Mouse (Mus musculus) neural tube, embryonic 13.5 days (tissue): ENCODE measurements around the gene Fnip2. TPM values are rescaled to one million over a fixed set of nuclear protein-coding genes. Genes with fewer than 3 reads are reported as not detected.

Source experiments
- ATAC-seq: fragments of 200-750 bp; cut with Nextera tagmentation; 2 replicates; pipeline ENCODE4 v1.8.0; 2017; ENCODE audit warnings: low read depth, mild to moderate bottlenecking, moderate TSS enrichment, moderate library complexity
- H3K27ac ChIP-seq: fragments of 300-500 bp; sonication (generic); replicated peaks from 2 replicates; pipeline ENCODE4 v1.5.1; 2015; ENCODE audit warnings: moderate library complexity, mild to moderate bottlenecking, inconsistent platforms
- H3K27me3 ChIP-seq: fragments of 300-500 bp; sonication (generic); 2 replicates; pipeline ENCODE4 v1.6.1; 2015; ENCODE audit warnings: mild to moderate bottlenecking, inconsistent platforms
- H3K36me3 ChIP-seq: fragments of 300-500 bp; sonication (generic); 2 replicates; pipeline ENCODE4 v1.6.1; 2015; ENCODE audit warnings: mild to moderate bottlenecking, inconsistent platforms
- H3K4me1 ChIP-seq: fragments of 300-500 bp; sonication (generic); replicated peaks from 2 replicates; pipeline ENCODE4 v1.6.1; 2015; ENCODE audit warnings: inconsistent platforms
- H3K4me2 ChIP-seq: fragments of 300-500 bp; sonication (generic); 2 replicates; pipeline ENCODE4 v1.6.1; 2015; ENCODE audit warnings: inconsistent platforms, mild to moderate bottlenecking, moderate library complexity
- H3K4me3 ChIP-seq: fragments of 300-500 bp; sonication (generic); 2 replicates; pipeline ENCODE4 v1.5.1; 2015; ENCODE audit warnings: mild to moderate bottlenecking, inconsistent platforms
- H3K9ac ChIP-seq: fragments of 300-500 bp; sonication (generic); 2 replicates; pipeline ENCODE4 v1.6.1; 2015; ENCODE audit warnings: moderate library complexity, mild to moderate bottlenecking, inconsistent platforms
- H3K9me3 ChIP-seq: fragments of 300-500 bp; sonication (generic); 2 replicates; pipeline ENCODE4 v1.6.1; 2016; ENCODE audit warnings: inconsistent platforms
- WGBS: fragments of 180-500 bp; shearing (Covaris S2); methylation state at CpG from one replicate; pipeline ENCODE4 v1.1.7; 2015; 5-methylcytosine and 5-hydroxymethylcytosine counted together
- polyA plus RNA-seq: library from polyadenylated mRNA; unstranded; fragments of >200 nt; fragmentation: Nextera tagmentation; extraction: Ambion mirVana; gene quantifications from 2 replicates; pipeline ENCODE4 v1.2.1, GENCODE M21; 2015

The Fnip2 gene
- polyA plus RNA-seq, 1 experiment from 2014 or later, result 5.9 TPM

- H3K4me1 ChIP-seq, result peaks cover 38% of the 10 kb centered on the region
- no peak for ATAC-seq
- WGBS, result 74% methylated on average over 10 of the region's 10 CpGs
These were observed 5.5 kb downstream of the Fnip2 start for GRCm38 (mm10) chr3:79561784-79562715.

DNA sequence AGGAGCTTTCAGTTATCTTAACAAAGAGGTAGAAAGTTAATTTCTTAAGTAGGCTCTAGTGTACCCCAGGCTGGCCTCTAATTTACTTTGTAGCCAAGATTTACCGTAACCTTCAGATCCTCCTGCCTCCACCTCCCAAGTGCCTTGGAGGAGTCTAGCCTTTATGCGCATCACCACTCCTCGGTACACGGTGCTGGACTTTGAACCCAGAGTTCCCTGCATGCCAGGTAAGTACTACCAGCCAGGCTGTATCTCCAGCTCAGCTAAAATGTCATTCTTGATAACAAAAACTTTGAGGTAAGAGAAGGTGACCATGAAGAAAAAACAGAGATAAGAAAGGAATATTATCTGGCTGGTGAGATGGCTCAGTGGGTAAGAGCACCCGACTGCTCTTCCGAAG, 7.0 kb downstream of the Fnip2 start:
- H3K36me3 ChIP-seq, result no peaks in the 10 kb centered on the region
- H3K9ac ChIP-seq, result no peak overlapping the region
- H3K27me3 ChIP-seq, result no peaks in the 10 kb centered on the region
- no peak overlapping the region for H3K27ac ChIP-seq
- WGBS, result 94% methylated on average over 6 of the region's 6 CpGs
- no peaks in the 10 kb centered on the region for H3K9me3 ChIP-seq
- no peak overlapping the region for H3K4me3 ChIP-seq
- H3K4me1 ChIP-seq, result peaks cover 24% of the 10 kb centered on the region
- ATAC-seq, result no peak
- no peak overlapping the region for H3K4me2 ChIP-seq

More at GRCm38 (mm10) chr3:79561784-79562715, 5.5 kb downstream of the Fnip2 start:
- Histone ChIP-seq H3K9ac (no peak overlapping the region), H3K36me3 (no peaks in the 10 kb centered on the region), H3K27me3 (no peaks in the 10 kb centered on the region), H3K27ac (no peak overlapping the region), H3K4me2 (no peak overlapping the region), H3K9me3 (no peaks in the 10 kb centered on the region), H3K4me3 (no peak overlapping the region)

DNA sequence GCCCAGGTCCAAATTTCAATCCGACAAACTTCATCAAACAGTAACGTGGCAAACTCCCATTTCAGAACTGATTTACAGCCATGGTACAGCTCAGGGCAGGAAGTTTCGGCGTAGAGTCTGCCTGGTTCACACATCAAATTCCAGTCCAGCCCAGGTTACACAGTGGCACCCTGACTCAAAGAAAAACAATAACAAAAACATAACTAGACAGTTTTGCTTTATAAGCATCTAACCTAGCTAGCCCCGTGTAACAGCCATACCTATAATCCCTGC, 7.9 kb downstream of the Fnip2 start:
- H3K4me3 ChIP-seq, result no peak overlapping the region
- H3K9me3 ChIP-seq, result no peaks in the 10 kb centered on the region
- no peaks in the 10 kb centered on the region for H3K36me3 ChIP-seq
- WGBS, result 73% methylated on average over 5 of the region's 5 CpGs
- H3K27ac ChIP-seq, result peak overlapping the region; percentile 30
- no peak for ATAC-seq
- H3K4me2 ChIP-seq, result no peak overlapping the region
- no peak overlapping the region for H3K9ac ChIP-seq
- H3K27me3 ChIP-seq, result no peaks in the 10 kb centered on the region
- peaks cover 17% of the 10 kb centered on the region for H3K4me1 ChIP-seq

DNA sequence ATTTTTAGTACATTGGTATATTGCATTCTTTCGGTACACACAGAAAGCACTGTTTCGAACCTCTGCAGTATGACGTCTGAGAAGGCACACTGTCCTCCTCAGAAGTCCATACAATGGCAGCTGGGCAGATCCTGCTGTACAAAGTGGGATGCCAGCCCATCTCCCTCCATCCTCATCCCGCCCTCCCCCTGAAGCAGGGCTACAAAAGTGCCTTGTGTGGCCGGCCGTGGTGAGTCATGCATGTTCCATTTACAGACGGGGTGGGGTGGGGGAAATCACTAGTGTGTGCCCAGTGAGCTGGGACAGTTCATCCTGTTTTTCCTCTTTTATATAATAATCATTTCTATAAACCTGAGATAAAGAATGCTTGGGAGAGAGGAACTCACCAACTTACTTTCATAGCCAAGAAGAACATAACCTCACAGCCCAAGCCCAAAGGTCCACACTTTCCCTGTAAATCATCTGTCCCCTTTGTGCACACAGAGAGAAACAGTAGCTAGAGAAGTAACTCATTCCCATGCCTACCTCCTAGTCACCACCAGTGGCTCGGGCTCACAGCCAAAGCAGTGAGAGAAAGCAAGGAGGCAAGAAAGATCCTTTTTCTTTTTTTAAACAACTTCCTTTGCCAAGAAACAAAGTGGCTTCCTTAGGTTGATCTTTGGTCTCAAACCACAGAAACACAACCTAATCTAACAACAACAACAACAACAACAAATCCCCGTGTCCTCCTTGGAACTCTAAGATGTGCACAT, 8.4 kb downstream of the Fnip2 start:
- Histone ChIP-seq H3K27me3 (no peaks in the 10 kb centered on the region), H3K4me2 (no peak overlapping the region), H3K9ac (no peak overlapping the region), H3K9me3 (no peaks in the 10 kb centered on the region), H3K4me3 (no peak overlapping the region), H3K36me3 (no peaks in the 10 kb centered on the region), H3K4me1 (peaks cover 17% of the 10 kb centered on the region), H3K27ac (peak overlapping the region; percentile 65)
- peak; percentile 87 for ATAC-seq
- 65% methylated on average over 9 of the region's 9 CpGs for WGBS

GRCm38 (mm10) chr3:79555061-79555460, 12.5 kb downstream of the Fnip2 start:
- 91% methylated on average over 6 of the region's 6 CpGs for WGBS
- Histone ChIP-seq H3K4me3 (no peak overlapping the region), H3K9ac (no peak overlapping the region), H3K36me3 (no peaks in the 10 kb centered on the region), H3K4me2 (no peak overlapping the region), H3K27me3 (no peaks in the 10 kb centered on the region), H3K27ac (no peak overlapping the region), H3K4me1 (peaks cover 11% of the 10 kb centered on the region; the same call in 1 of the 2 replicates), H3K9me3 (no peaks in the 10 kb centered on the region)
- no peak for ATAC-seq

DNA sequence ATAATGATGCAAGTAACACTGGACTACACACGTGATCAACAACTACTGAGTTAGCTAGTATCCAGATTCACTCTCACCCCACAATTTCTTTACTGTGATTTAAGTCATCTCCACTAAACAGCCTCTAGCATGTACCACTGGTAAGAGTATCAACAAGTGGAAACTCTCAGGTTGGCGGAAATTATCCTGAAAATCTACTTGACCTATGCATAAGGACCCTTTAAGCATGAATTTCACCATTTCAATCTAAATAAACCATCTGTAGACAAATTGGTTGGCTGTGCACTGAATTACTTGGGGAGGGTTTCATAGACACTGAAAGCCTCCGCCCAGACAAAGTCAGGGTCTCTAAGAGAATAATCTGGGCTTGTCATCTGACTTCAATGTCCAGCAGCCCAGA, 13.8 kb downstream of the Fnip2 start:
- H3K4me2 ChIP-seq, result no peak overlapping the region

GRCm38 (mm10) chr3:79551826-79552552, 15.6 kb downstream of the Fnip2 start:
- H3K9me3 ChIP-seq, result no peaks in the 10 kb centered on the region
- 87% methylated on average over 10 of the region's 10 CpGs for WGBS
- no peak overlapping the region for H3K4me3 ChIP-seq
- ATAC-seq, result no peak
- no peak overlapping the region for H3K4me2 ChIP-seq
- no peak overlapping the region for H3K27ac ChIP-seq
- H3K36me3 ChIP-seq, result no peaks in the 10 kb centered on the region
- no peaks in the 10 kb centered on the region for H3K27me3 ChIP-seq
- no peak overlapping the region for H3K9ac ChIP-seq
- H3K4me1 ChIP-seq, result no peaks in the 10 kb centered on the region

More for the DNA sequence above, 13.8 kb downstream of the Fnip2 start:
- H3K36me3 ChIP-seq, result no peaks in the 10 kb centered on the region
- 91% methylated on average over 3 of the region's 3 CpGs for WGBS
- H3K4me3 ChIP-seq, result no peak overlapping the region
- H3K9ac ChIP-seq, result no peak overlapping the region
- no peaks in the 10 kb centered on the region for H3K9me3 ChIP-seq
- no peak overlapping the region for H3K27ac ChIP-seq
- peaks cover under 1% of the 10 kb centered on the region; the same call in 1 of the 2 replicates for H3K4me1 ChIP-seq
- no peaks in the 10 kb centered on the region for H3K27me3 ChIP-seq
- no peak for ATAC-seq

DNA sequence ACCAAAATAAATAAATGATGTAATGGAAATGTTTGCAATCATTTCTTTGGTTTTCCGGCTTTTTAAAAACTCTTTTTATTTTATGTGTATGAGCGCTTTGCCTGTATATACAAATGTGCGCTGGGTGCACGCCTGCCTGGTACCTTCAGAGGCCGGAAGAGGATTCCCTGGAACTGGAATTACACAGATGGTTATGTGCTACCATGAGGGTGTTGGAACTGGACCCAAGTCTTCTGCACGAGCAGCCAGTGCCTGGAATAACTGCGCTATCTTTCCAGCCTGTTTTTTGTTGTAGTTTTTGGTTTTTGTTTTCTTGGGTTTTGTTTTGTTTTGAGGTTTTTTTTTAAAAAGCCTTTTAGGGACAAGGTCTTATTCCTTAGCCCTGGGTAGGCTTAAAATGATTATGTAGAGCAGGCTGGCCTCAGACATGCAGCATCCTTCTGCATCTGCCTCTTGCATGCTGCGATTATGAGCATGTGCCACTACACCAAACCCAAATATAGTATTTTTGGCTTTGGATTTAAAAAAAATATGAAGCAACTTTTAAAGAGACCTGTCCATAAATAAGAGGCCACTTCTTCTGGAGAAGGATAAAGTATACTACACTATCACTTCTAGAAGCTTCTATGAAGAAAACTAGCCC, 17.7 kb downstream of the Fnip2 start:
- H3K4me1 ChIP-seq, result no peaks in the 10 kb centered on the region
- H3K27me3 ChIP-seq, result no peaks in the 10 kb centered on the region
- H3K4me3 ChIP-seq, result no peak overlapping the region
- 94% methylated on average over 8 of the region's 8 CpGs for WGBS
- H3K4me2 ChIP-seq, result no peak overlapping the region
- ATAC-seq, result no peak
- H3K27ac ChIP-seq, result no peak overlapping the region
- H3K9me3 ChIP-seq, result no peaks in the 10 kb centered on the region
- H3K36me3 ChIP-seq, result no peaks in the 10 kb centered on the region
- no peak overlapping the region for H3K9ac ChIP-seq

- Histone ChIP-seq H3K36me3 (0 out of 2 replicates have a peak, but pooled peaks cover 2% of the 10 kb centered on the region), H3K4me3 (no peak overlapping the region), H3K9ac (no peak overlapping the region), H3K27me3 (no peaks in the 10 kb centered on the region), H3K9me3 (no peaks in the 10 kb centered on the region), H3K27ac (no peak overlapping the region), H3K4me2 (no peak overlapping the region), H3K4me1 (no peaks in the 10 kb centered on the region)
- 86% methylated on average over 17 of the region's 17 CpGs for WGBS
- ATAC-seq, result no peak
These were observed 18.7 kb downstream of the Fnip2 start for GRCm38 (mm10) chr3:79548681-79549437.

DNA sequence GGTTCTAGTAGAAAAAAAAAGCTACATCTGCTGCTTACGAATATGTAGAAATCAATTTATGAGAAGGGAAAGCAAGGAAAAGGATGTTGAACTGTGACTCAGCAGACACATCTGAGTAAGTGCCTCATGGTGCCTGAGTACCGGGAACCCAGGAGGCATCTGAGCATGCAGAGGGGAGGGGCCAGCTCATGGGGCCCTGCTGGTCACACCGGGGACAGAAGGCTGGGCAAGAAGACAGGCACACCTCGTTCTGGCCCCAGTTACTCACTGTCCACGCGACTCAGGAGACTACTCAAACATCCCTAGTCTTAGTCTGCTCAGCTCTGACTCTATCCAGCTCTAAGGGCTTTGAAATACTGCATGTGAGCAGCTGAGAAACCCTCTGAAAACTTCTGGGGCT, 25.0 kb downstream of the Fnip2 start:
- no peak overlapping the region for H3K9ac ChIP-seq
- no peaks in the 10 kb centered on the region for H3K27me3 ChIP-seq
- peaks cover 5% of the 10 kb centered on the region; the same call in 1 of the 2 replicates for H3K4me1 ChIP-seq
- no peaks in the 10 kb centered on the region for H3K9me3 ChIP-seq
- no peak overlapping the region for H3K27ac ChIP-seq
- H3K4me3 ChIP-seq, result no peak overlapping the region
- H3K36me3 ChIP-seq, result 0 out of 2 replicates have a peak, but pooled peaks cover 3% of the 10 kb centered on the region
- WGBS, result 42% methylated on average over 6 of the region's 6 CpGs
- H3K4me2 ChIP-seq, result no peak overlapping the region
- ATAC-seq, result no peak

GRCm38 (mm10) chr3:79539656-79540055, 27.9 kb downstream of the Fnip2 start:
- Histone ChIP-seq H3K9ac (no peak overlapping the region), H3K4me2 (no peak overlapping the region), H3K36me3 (0 out of 2 replicates have a peak, but pooled peaks cover 3% of the 10 kb centered on the region), H3K4me3 (no peak overlapping the region), H3K27ac (no peak overlapping the region), H3K9me3 (no peaks in the 10 kb centered on the region), H3K4me1 (peaks cover 5% of the 10 kb centered on the region; the same call in 1 of the 2 replicates), H3K27me3 (no peaks in the 10 kb centered on the region)
- no peak for ATAC-seq
